Mouse (Mus musculus) liver, embryonic 14.5 days (tissue): ENCODE data around the gene Snapc3.

Experiments
- CTCF ChIP-seq: IDR thresholded peaks from 2 replicates; pipeline ENCODE4 v1.5.1; 2016; ENCODE audit warnings: antibody characterized with exemption, low read depth, control low read depth
- EP300 ChIP-seq: IDR thresholded peaks from 2 replicates; pipeline ENCODE4 v1.6.1; 2016; ENCODE audit warnings: antibody characterized with exemption, low read depth

- TF ChIP-seq CTCF: no peak
- TF ChIP-seq EP300: no peak
Measured at GRCm38 (mm10) chr4:83512217-83512616, 94.7 kb downstream of the Snapc3 start.
